Mouse (Mus musculus) cerebellum, adult 2 months (tissue): Measurements from ENCODE around the gene Arl4d. TPM values are rescaled to one million over a fixed set of nuclear protein-coding genes. Genes with fewer than 3 reads are reported as not detected.
"Not testable (repeated sequence)": the region's sequence is repeated elsewhere in the genome, so short reads cannot be mapped to it uniquely, and the experiment has no call there.

Experiments
- DNase-seq, 2 experiments: peaks; one replicate each; pipeline ENCODE4 v3.0.0; 2021
- H3K27ac ChIP-seq: fragments of 200-500 bp; 2 replicates; pipeline ENCODE4 v1.5.1; 2012; ENCODE audit warnings: low read length, control low read depth, inconsistent platforms; ENCODE audit not compliant: insufficient read depth
- H3K27me3 ChIP-seq: fragments of 200-500 bp; 2 replicates; pipeline ENCODE4 v1.6.1; 2012; ENCODE audit warnings: inconsistent platforms, mild to moderate bottlenecking, low read length, moderate library complexity; ENCODE audit not compliant: control insufficient read depth, insufficient read depth
- H3K4me1 ChIP-seq: fragments of 200-500 bp; 2 replicates; pipeline ENCODE4 v1.6.1; 2011; ENCODE audit warnings: low read length; ENCODE audit not compliant: control insufficient read depth, insufficient read depth
- H3K4me3 ChIP-seq: fragments of 200-500 bp; replicated peaks from 2 replicates; pipeline ENCODE3; 2011; ENCODE audit warnings: mild to moderate bottlenecking, low read depth, low read length, control low read depth; ENCODE audit not compliant: insufficient read depth
- CTCF ChIP-seq: fragments of 200-500 bp; IDR thresholded peaks from 2 replicates; pipeline ENCODE4 v1.5.1; 2011; ENCODE audit warnings: low read depth, mild to moderate bottlenecking, control low read depth, low read length, moderate library complexity, borderline replicate concordance; ENCODE audit not compliant: insufficient read depth
- POLR2A ChIP-seq: fragments of 200-500 bp; IDR thresholded peaks from 2 replicates; pipeline ENCODE4 v1.6.1; 2011; ENCODE audit warnings: low read length, control low read depth, borderline replicate concordance; ENCODE audit not compliant: insufficient read depth
- WGBS: fragments of 180-500 bp; shearing (Covaris S2); methylation state at CpG from one replicate; pipeline ENCODE4 v1.1.7; 2018; 5-methylcytosine and 5-hydroxymethylcytosine counted together
- polyA plus RNA-seq: library from polyadenylated mRNA; depleted of rRNA; stranded (reverse); fragments of >200 nt; gene quantifications from 2 replicates; pipeline ENCODE4 v1.2.3, GENCODE M21; 2012

Gene Arl4d
- polyA plus RNA-seq, 1 experiment, result 14.5 TPM

DNA sequence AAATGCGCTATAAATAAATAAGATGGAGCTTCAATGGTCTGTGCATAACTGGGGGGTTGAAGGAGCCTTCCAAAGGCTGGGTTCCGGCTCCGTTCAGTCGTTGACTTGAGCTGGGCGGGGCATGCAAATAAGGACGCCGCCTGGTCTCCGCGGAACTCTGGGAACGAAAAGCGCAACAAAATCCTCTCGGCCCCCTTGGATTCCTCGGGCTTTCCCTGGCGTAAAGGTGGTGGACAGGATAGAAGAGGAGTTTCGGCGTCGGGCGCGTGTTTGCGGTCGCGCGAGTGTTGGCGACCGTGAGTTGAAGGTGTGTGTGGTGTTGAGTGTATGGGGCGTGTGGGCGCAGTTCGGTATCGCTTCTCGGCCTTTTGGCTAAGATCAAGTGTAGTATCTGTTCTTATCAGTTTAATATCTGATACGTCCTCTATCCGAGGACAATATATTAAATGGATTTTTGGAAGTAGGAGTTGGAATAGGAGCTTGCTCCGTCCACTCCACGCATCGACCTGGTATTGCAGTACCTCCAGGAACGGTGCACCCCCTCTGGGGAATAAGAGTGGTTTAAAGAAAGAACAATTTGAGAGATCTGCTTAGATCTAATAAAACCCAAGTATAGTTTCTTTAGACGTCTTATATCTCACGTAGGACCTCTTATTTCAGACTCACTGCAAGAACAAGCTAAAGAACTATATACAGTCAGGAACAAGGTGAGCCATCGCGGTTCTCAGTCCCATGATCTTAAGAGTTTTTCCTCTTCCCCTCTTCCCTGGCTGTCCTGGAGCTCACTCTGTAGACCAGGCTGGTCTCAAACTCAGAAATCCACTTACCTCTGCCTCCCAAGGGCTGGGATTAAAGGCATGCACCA, 7.2 kb upstream of the Arl4d start:
- not testable (repeated sequence) for H3K4me1 ChIP-seq, H3K27me3 ChIP-seq
- Histone ChIP-seq H3K27ac (peak overlapping the region; percentile 100), H3K4me3 (peak overlapping the region; percentile 27)
- peak; percentile 82 to 89 for DNase-seq
- peak; percentile 65; the same call in 1 of the 2 replicates for TF ChIP-seq POLR2A
- WGBS, result 0% methylated on average over 38 of the region's 40 CpGs

DNA sequence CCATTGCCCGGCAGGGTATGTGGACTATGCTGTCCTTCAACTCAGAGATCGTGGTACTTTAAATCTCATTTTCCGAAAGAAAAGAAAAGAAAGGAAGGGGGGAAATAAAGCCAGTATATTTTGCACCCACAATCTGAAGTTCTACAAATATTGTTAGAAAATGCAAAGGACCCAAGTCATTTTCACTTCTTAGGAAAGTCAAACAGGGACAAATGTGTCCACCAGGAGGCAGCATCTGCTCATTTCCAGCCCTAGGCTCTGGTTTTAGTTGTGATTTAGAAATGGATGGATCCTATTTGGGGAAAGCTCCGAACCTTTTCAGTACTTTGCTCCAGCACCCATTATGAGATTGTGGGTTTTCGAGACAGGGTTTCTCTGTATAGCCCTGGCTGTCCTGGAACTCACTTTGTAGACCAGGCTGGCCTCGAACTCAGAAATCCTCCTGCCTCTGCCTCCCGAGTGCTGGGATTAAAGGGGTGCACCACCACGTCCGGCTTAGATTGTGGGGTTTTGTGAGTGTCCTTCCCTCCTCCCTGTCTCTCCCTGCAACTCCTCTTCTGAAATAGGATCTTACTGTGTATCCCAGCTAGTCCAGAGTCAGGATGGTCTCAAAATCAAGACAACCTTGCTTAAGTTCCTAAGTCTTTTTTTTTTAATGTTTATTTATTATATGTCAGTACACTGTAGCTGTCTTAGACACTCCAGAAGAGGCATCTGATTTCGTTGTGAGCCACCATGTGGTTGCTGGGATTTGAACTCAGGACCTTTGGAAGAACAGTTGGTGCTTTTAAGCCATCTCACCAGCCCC, 6.4 kb upstream of the Arl4d start:
- peak overlapping the region; percentile 0 for H3K4me3 ChIP-seq
- 25% methylated on average over 10 of the region's 10 CpGs for WGBS
- no peaks in the 10 kb centered on the region; the same call in 1 of the 2 replicates for H3K27me3 ChIP-seq
- DNase-seq, result peak; percentile 43 to 56
- TF ChIP-seq POLR2A (no peak), CTCF (peak; percentile 58; the same call in 1 of the 2 replicates)
- H3K27ac ChIP-seq, result peak overlapping the region; percentile 24; the same call in 1 of the 2 replicates
- no peaks in the 10 kb centered on the region for H3K4me1 ChIP-seq

DNA sequence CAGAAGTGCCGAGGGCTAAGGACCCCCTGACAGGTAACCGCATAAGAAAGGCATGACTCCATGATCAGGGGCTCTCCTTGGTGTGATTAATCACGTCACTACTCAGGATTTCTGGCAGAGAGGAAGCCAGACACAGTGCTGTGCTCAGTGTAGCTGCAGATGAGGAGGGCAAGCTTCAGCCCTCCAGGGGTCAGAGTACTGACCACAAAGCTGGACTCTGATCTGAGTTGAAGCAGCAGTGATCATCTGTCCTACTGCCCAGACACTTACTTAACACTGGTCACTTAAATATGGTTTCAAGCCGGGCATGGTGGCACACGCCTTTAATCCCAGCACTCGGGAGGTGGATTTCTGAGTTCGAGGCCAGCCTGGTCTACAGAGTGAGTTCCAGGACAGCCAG, 4.2 kb upstream of the Arl4d start:
- 81% methylated on average over 7 of the region's 7 CpGs for WGBS
- Histone ChIP-seq H3K27ac (no peak overlapping the region), H3K4me3 (no peak overlapping the region), H3K27me3 (no peaks in the 10 kb centered on the region), H3K4me1 (no peaks in the 10 kb centered on the region)
- TF ChIP-seq CTCF, result no peak
- TF ChIP-seq POLR2A, result no peak
- no peak for DNase-seq

DNA sequence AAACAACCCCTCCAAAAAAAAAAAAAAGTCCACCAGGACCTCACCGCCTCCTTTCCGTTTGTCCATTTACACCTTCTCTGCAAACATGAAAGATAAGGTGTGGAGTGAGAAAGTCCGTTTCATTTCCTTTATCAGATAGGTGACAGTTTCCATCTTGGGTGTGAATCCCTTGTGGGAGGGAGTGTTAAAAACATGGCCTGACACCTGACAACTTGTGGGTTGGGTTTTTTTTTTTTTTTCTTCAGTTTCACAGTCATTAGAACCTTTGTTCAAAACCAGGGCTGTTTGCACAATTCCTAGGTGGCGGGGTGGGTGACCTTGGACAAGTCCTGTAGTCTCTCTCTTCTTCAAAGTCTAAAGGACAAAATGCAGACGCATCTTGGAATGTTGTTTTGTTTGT, 3.6 kb upstream of the Arl4d start:
- Histone ChIP-seq H3K27ac (no peak overlapping the region), H3K4me1 (no peaks in the 10 kb centered on the region), H3K4me3 (no peak overlapping the region), H3K27me3 (no peaks in the 10 kb centered on the region)
- no peak for DNase-seq
- TF ChIP-seq CTCF (no peak), POLR2A (no peak)
- 83% methylated on average over 5 of the region's 5 CpGs for WGBS

DNA sequence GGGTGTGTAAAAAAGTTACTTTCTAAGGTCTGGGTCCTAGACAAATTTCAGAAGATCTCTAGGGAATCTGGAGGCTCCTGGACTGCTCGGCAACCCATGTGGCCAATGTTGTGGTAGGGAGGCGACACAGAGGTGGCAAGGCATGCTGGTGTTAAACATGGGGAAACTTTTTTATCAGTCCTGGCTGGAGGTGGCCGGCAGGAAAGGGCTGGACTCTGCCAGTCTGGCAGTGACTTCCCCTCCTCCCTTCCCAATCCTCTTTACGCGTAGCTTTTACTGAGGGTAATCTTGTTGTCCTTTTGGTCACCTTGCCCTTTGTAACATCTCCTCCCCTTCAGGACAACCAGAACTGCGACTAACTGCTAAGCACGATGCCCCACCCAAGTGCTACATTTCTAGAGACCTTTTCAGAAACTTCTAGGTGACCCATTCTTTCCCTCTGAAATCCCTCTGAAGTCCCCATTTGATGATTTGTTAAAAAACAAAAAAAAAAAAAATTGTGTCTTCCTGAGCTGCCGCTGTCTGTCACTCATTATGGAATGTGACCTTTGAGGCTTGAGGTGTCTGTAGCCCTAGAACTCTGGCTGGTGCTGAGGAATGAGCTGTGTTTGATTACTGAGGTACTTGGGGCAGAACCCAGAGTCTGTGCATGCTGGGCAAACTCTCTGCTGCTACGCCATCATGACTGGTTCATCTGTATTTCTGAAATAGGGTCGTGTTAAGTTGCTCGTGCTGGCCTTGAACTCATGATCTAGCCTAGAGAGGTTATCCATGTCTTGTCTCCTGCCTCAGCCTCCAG, 1.9 kb upstream of the Arl4d start:
- TF ChIP-seq CTCF (no peak), POLR2A (no peak)
- H3K4me3 ChIP-seq, result no peak overlapping the region
- whole genome bisulfite sequencing, result 84% methylated on average over 11 of the region's 11 CpGs
- no peak overlapping the region for H3K27ac ChIP-seq
- H3K4me1 ChIP-seq, result no peaks in the 10 kb centered on the region
- DNase-seq, result no peak
- no peaks in the 10 kb centered on the region for H3K27me3 ChIP-seq

DNA sequence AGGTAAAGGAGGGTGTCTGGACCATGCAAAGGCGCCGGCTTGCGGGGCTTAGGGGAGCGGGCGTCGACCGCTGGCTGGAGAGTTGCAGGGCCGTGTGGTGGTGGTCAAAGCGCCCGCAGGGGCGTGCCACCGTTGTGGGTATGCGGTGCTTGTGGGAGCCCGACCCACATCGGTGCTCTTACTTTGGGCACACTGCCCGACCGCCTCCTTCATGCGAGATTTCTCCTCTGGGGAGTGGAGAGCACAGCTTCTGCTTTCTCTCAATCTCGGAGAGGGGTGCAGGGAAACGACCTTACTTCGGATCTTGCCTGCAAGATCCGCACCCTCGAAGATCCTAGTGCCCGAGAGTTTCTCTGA, 273 bp downstream of the Arl4d start:
- 1% methylated on average over 24 of the region's 24 CpGs for WGBS
- DNase-seq, result no peak
- Histone ChIP-seq H3K4me1 (no peaks in the 10 kb centered on the region), H3K4me3 (peak overlapping the region; percentile 66), H3K27ac (no peak overlapping the region), H3K27me3 (no peaks in the 10 kb centered on the region)
- TF ChIP-seq POLR2A (no peak), CTCF (no peak)

DNA sequence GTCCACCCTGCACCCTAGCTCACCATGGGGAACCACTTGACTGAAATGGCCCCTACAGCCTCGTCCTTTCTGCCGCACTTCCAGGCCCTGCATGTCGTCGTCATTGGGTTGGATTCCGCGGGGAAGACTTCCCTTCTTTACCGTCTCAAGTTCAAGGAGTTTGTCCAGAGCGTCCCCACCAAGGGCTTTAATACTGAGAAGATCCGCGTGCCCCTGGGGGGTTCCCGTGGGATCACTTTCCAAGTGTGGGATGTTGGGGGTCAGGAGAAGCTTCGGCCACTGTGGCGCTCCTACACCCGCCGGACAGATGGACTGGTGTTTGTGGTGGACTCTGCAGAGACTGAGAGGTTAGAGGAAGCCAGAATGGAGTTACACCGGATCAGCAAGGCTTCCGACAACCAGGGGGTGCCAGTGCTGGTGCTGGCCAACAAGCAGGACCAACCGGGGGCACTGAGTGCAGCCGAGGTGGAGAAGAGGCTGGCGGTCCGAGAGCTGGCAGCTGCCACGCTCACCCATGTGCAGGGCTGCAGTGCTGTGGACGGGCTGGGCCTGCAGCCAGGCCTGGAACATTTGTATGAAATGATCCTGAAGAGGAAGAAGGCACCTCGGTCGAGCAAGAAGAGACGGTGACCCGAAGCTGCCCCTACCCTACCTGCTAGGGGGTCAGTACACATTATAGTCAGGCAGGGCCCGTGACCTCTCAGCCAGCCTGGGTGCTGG, 1.4 kb downstream of the Arl4d start:
- Histone ChIP-seq H3K4me1 (no peaks in the 10 kb centered on the region), H3K27me3 (no peaks in the 10 kb centered on the region), H3K4me3 (peak overlapping the region; percentile 32), H3K27ac (no peak overlapping the region)
- 50% methylated on average over 28 of the region's 28 CpGs for WGBS
- TF ChIP-seq POLR2A (no peak), CTCF (no peak)
- peak; percentile 24 to 46 for DNase-seq
